Mouse (Mus musculus) small intestine, adult 2 months (tissue): ENCODE data around the gene Ndst2. TPM values are rescaled to one million over a fixed set of nuclear protein-coding genes. Genes with fewer than 3 reads are reported as not detected.

Experiments used
- H3K27ac ChIP-seq: fragments of 200-500 bp; 2 replicates; pipeline ENCODE4 v1.5.1; 2012; ENCODE audit warnings: low read depth, low read length, control low read depth, inconsistent platforms; ENCODE audit not compliant: insufficient read depth
- H3K27me3 ChIP-seq: fragments of 200-500 bp; 2 replicates; pipeline ENCODE4 v1.6.1; 2012; ENCODE audit warnings: mild to moderate bottlenecking, moderate library complexity, low read length, inconsistent platforms; ENCODE audit not compliant: control insufficient read depth, insufficient read depth
- H3K36me3 ChIP-seq: fragments of 200-500 bp; 2 replicates; pipeline ENCODE4 v1.6.1; 2012; ENCODE audit warnings: mild to moderate bottlenecking, low read length, control low read depth, inconsistent platforms; ENCODE audit not compliant: control insufficient read depth, insufficient read depth
- H3K4me1 ChIP-seq: fragments of 200-500 bp; 2 replicates; pipeline ENCODE4 v1.6.1; 2012; ENCODE audit warnings: low read length, inconsistent platforms, mixed read lengths; ENCODE audit not compliant: control insufficient read depth, insufficient read depth, insufficient read length
- H3K4me3 ChIP-seq: fragments of 200-500 bp; 2 replicates; pipeline ENCODE4 v1.5.1; 2012; ENCODE audit warnings: low read depth, mild to moderate bottlenecking, control low read depth, inconsistent platforms, low read length, moderate library complexity
- CTCF ChIP-seq: fragments of 200-500 bp; IDR thresholded peaks from 2 replicates; pipeline ENCODE4 v1.5.1; 2012; ENCODE audit warnings: low read depth, mild to moderate bottlenecking, control low read depth, inconsistent platforms, low read length, moderate library complexity, mixed read lengths; ENCODE audit not compliant: insufficient replicate concordance, insufficient read length; ENCODE audit errors: extremely low read depth
- POLR2A ChIP-seq: fragments of 200-500 bp; IDR thresholded peaks from 2 replicates; pipeline ENCODE4 v1.6.1; 2012; ENCODE audit warnings: low read depth, mild to moderate bottlenecking, control low read depth, inconsistent platforms, low read length, moderate library complexity
- WGBS: fragments of 180-500 bp; shearing (Covaris S2); methylation state at CpG from one replicate; pipeline ENCODE4 v1.1.7; 2018; 5-methylcytosine and 5-hydroxymethylcytosine counted together
- polyA plus RNA-seq: library from polyadenylated mRNA; depleted of rRNA; stranded (reverse); fragments of >200 nt; gene quantifications from 2 replicates; pipeline ENCODE4 v1.2.3, GENCODE M21; 2012

Ndst2 gene
- polyA plus RNA-seq, 1 experiment = 22.1 TPM

- WGBS = 39% methylated on average over 13 of the region's 13 CpGs
These were observed 40.0 kb downstream of the Ndst2 start for GRCm38 (mm10) chr14:20694185-20694883.

GRCm38 (mm10) chr14:20693589-20694101, 40.7 kb downstream of the Ndst2 start:
- WGBS = 90% methylated on average over 10 of the region's 10 CpGs
- peaks cover 50% of the 10 kb centered on the region for H3K36me3 ChIP-seq
- H3K4me3 ChIP-seq = no peak overlapping the region
- H3K4me1 ChIP-seq = peaks cover 9% of the 10 kb centered on the region
- H3K27ac ChIP-seq = no peak overlapping the region
- no peaks in the 10 kb centered on the region for H3K27me3 ChIP-seq
- TF ChIP-seq POLR2A = no peak
- no peak for TF ChIP-seq CTCF

More at GRCm38 (mm10) chr14:20694185-20694883, 40.0 kb downstream of the Ndst2 start:
- Histone ChIP-seq H3K36me3 (peaks cover 43% of the 10 kb centered on the region), H3K4me3 (peak overlapping the region; percentile 82), H3K27me3 (no peaks in the 10 kb centered on the region), H3K27ac (no peak overlapping the region; the same call in 1 of the 2 replicates), H3K4me1 (peaks cover 9% of the 10 kb centered on the region)
- no peak for TF ChIP-seq CTCF
- TF ChIP-seq POLR2A = no peak

GRCm38 (mm10) chr14:20691772-20692171, 42.6 kb downstream of the Ndst2 start:
- peaks cover 9% of the 10 kb centered on the region for H3K4me1 ChIP-seq
- TF ChIP-seq CTCF = no peak
- no peak for TF ChIP-seq POLR2A
- no peak overlapping the region for H3K27ac ChIP-seq
- 93% methylated on average over 6 of the region's 6 CpGs for WGBS
- no peak overlapping the region for H3K4me3 ChIP-seq
- peaks cover 67% of the 10 kb centered on the region for H3K36me3 ChIP-seq
- no peaks in the 10 kb centered on the region for H3K27me3 ChIP-seq

GRCm38 (mm10) chr14:20689009-20689408, 45.4 kb downstream of the Ndst2 start:
- Histone ChIP-seq H3K27ac (no peak overlapping the region), H3K36me3 (peaks cover 91% of the 10 kb centered on the region), H3K4me3 (no peak overlapping the region), H3K4me1 (no peaks in the 10 kb centered on the region), H3K27me3 (no peaks in the 10 kb centered on the region)
- WGBS = 84% methylated on average over 2 of the region's 2 CpGs
- TF ChIP-seq POLR2A = no peak
- TF ChIP-seq CTCF = no peak

DNA sequence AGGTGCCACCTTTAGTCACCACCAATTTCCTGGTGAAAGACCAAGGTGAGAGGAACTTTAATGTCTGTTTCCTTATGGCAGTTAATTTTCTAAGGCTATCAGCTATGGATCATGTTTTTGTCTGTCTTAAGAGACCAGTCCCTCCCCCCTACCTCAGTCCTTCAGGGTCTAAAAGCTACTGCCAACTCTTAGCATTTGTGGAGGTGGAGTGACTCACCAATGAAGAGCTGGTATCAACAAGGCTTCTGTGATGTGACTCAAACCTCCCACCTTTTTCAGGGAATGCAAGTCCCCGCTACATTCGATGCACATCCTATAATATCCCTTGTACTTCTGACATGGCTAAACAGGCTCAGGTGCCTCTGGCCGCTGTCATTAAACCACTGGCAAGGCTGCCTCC, 47.8 kb downstream of the Ndst2 start:
- no peak overlapping the region for H3K27ac ChIP-seq
- no peak overlapping the region for H3K4me3 ChIP-seq
- WGBS = 93% methylated on average over 3 of the region's 3 CpGs
- peaks cover 6% of the 10 kb centered on the region; the same call in 1 of the 2 replicates for H3K4me1 ChIP-seq
- no peaks in the 10 kb centered on the region for H3K27me3 ChIP-seq
- TF ChIP-seq CTCF (no peak), POLR2A (no peak)
- H3K36me3 ChIP-seq = peaks cover 93% of the 10 kb centered on the region

DNA sequence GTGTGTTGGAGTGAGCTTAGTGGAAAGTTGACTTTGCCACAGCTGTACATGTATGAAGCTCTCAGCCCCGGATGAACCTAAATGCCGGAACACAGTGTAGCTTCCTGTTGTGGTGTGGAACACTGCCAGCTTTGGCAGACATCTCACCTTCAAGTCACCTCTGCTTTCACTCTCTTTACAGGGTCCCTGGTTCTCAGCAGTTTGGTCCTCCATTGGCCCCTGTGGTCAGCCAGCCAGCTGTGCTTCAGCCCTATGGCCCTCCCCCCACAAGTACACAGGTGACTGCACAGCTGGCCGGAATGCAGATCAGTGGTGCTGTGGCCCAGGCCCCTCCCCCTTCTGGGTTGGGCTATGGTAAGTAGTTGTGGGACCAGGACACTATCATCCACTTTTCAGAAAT, 51.9 kb downstream of the Ndst2 start:
- no peak for TF ChIP-seq POLR2A
- TF ChIP-seq CTCF = no peak
- Histone ChIP-seq H3K4me1 (peaks cover 7% of the 10 kb centered on the region; the same call in 1 of the 2 replicates), H3K27me3 (no peaks in the 10 kb centered on the region), H3K36me3 (peaks cover 91% of the 10 kb centered on the region), H3K4me3 (no peak overlapping the region), H3K27ac (peak overlapping the region; percentile 25; the same call in 1 of the 2 replicates)
- WGBS = 25% methylated on average over 3 of the region's 3 CpGs

- H3K4me1 ChIP-seq = peaks cover 8% of the 10 kb centered on the region; the same call in 1 of the 2 replicates
- WGBS = 75% methylated on average over 2 of the region's 2 CpGs
- H3K36me3 ChIP-seq = peaks cover 88% of the 10 kb centered on the region
- H3K27ac ChIP-seq = peak overlapping the region; percentile 25
- TF ChIP-seq CTCF = no peak
- no peak for TF ChIP-seq POLR2A
- no peak overlapping the region for H3K4me3 ChIP-seq
- H3K27me3 ChIP-seq = no peaks in the 10 kb centered on the region
These were observed 52.6 kb downstream of the Ndst2 start for GRCm38 (mm10) chr14:20681742-20682141.
